Mouse (Mus musculus) gastrocnemius, postnatal 14 days (tissue): ENCODE results near the gene Pagr1a. TPM values are rescaled to one million over a fixed set of nuclear protein-coding genes. Genes with fewer than 3 reads are reported as not detected.

Source experiments
- DNase-seq: peaks from one replicate; pipeline ENCODE4 v3.0.0; 2021; ENCODE audit warnings: mixed read lengths
- intact Hi-C: fragments of 180-260 bp; cut with DNase I; formaldehyde crosslinking; loops from one replicate; pipeline ENCODE4 v1.15.1; 2025; ENCODE audit warnings: low total_unique reads
- total RNA-seq, 2 experiments: library from RNA; stranded (reverse); gene quantifications; 2 replicates each; pipeline ENCODE4 v1.2.3; 2021

Gene Pagr1a
- total RNA-seq, 2 experiments from 2014 or later: 8.6 to 15.3 TPM

- intact Hi-C loops: no loop called here
These were observed 8.7 kb downstream of the Pagr1a start for GRCm38 (mm10) chr7:127008239-127009019.

GRCm38 (mm10) chr7:127007313-127008024 lies 9.7 kb downstream of the Pagr1a start:
- intact Hi-C loops: no loop called here

More at GRCm38 (mm10) chr7:127008239-127009019, 8.7 kb downstream of the Pagr1a start:
- DNase-seq: peak; percentile 76

GRCm38 (mm10) chr7:127004122-127004875 lies 12.9 kb downstream of the Pagr1a start:
- intact Hi-C loops: no loop called here
- DNase-seq: no peak

More at GRCm38 (mm10) chr7:127007313-127008024, 9.7 kb downstream of the Pagr1a start:
- no peak for DNase-seq

- intact Hi-C loops: no loop called here
- DNase-seq: no peak
These were observed 13.5 kb downstream of the Pagr1a start for GRCm38 (mm10) chr7:127003620-127004019.

- intact Hi-C loops: no loop called here
- DNase-seq: no peak
These were observed 17.6 kb downstream of the Pagr1a start for GRCm38 (mm10) chr7:126999568-126999967.

- intact Hi-C loops: no loop called here
- DNase-seq: no peak
These were observed 20.7 kb downstream of the Pagr1a start for GRCm38 (mm10) chr7:126996449-126996848.

- intact Hi-C loops: loop anchor here (10.0 kb wide), 1 partner anchor 116 kb away; no protein-coding TSS in a partner anchor
- DNase-seq: no peak
These were observed 28.3 kb downstream of the Pagr1a start for GRCm38 (mm10) chr7:126988816-126989215.

GRCm38 (mm10) chr7:126986319-126986718 lies 30.8 kb downstream of the Pagr1a start:
- peak; percentile 72 for DNase-seq
- intact Hi-C loops: loop anchor here (10.0 kb wide), 1 partner anchor 118 kb away; no protein-coding TSS in a partner anchor

GRCm38 (mm10) chr7:126984667-126985444 lies 32.3 kb downstream of the Pagr1a start:
- peak; percentile 21 for DNase-seq
- intact Hi-C loops: loop anchor here (10.0 kb wide), 1 partner anchor 120 kb away; no protein-coding TSS in a partner anchor

GRCm38 (mm10) chr7:126983113-126983512 lies 34.0 kb downstream of the Pagr1a start:
- intact Hi-C loops: loop anchor here (10.0 kb wide), 1 partner anchor 122 kb away; no protein-coding TSS in a partner anchor
- DNase-seq: no peak

- no peak for DNase-seq
- intact Hi-C loops: loop anchor here (10.0 kb wide), 1 partner anchor 123 kb away; no protein-coding TSS in a partner anchor
These were observed 35.1 kb downstream of the Pagr1a start for GRCm38 (mm10) chr7:126982054-126982453.

- intact Hi-C loops: loop anchor here (10.0 kb wide), 1 partner anchor 123 kb away; no protein-coding TSS in a partner anchor
- DNase-seq: no peak
These were observed 35.6 kb downstream of the Pagr1a start for GRCm38 (mm10) chr7:126981601-126982000.

- intact Hi-C loops: no loop called here
- no peak for DNase-seq
These were observed 38.3 kb downstream of the Pagr1a start for GRCm38 (mm10) chr7:126978841-126979240.

GRCm38 (mm10) chr7:126976878-126977459 lies 40.2 kb downstream of the Pagr1a start:
- intact Hi-C loops: no loop called here
- no peak for DNase-seq

- intact Hi-C loops: no loop called here
- DNase-seq: peak; percentile 96
These were observed 40.9 kb downstream of the Pagr1a start, which contains the start of gene Cdiptos for GRCm38 (mm10) chr7:126975950-126976866. Gene Cdiptos, minus strand, starts transcription at chr7:126976098.

GRCm38 (mm10) chr7:126975893-126975949 lies 41.4 kb downstream of the Pagr1a start, which contains the start of gene Cdipt:
Gene Cdipt, plus strand, starts transcription at chr7:126975914.
- DNase-seq: no peak
- intact Hi-C loops: no loop called here

- no peak for DNase-seq
- intact Hi-C loops: no loop called here
These were observed 41.7 kb downstream of the Pagr1a start for GRCm38 (mm10) chr7:126975493-126975892.

GRCm38 (mm10) chr7:126967361-126967760 lies 49.8 kb downstream of the Pagr1a start:
- intact Hi-C loops: no loop called here
- no peak for DNase-seq
